Mouse (Mus musculus): ENCODE data around the gene Lamtor1. TPM values are rescaled to one million over a fixed set of nuclear protein-coding genes. Genes with fewer than 3 reads are reported as not detected.

The Lamtor1 gene
- polyA plus RNA-seq, 2 experiments = 154 to 176 TPM

- Histone ChIP-seq H3K36me3 (ENCODE audit: control insufficient read depth, insufficient read depth, low read length) (no peaks in the 10 kb centered on the region), H3K27ac (replicated peaks; ENCODE audit: low read depth, low read length) (no peak overlapping the region), H3K9ac (ENCODE audit: low read depth, low read length, severe bottlenecking) (no peak overlapping the region), H3K9me3 (ENCODE audit: control insufficient read depth, low read length) (no peaks in the 10 kb centered on the region), H3K4me2 (replicated peaks; ENCODE audit: low read depth, low read length, severe bottlenecking) (peak overlapping the region; percentile 61; the same call in 1 of the 2 replicates), H3K4me1 (ENCODE audit: control insufficient read depth, insufficient read depth, low read length) (peaks cover 6% of the 10 kb centered on the region; the same call in 1 of the 2 replicates), H3K4me3 (replicated peaks; ENCODE audit: low read length) (no peak overlapping the region), H3K27me3 (ENCODE audit: control insufficient read depth, insufficient read depth, low read length) (no peaks in the 10 kb centered on the region)
- 83% methylated on average over 1 of the region's 1 CpGs for whole genome bisulfite sequencing
- TF ChIP-seq POLR2A (IDR thresholded peaks at IDR 0.05; ENCODE audit: borderline replicate concordance, extremely low read depth, insufficient read depth, insufficient read length) = no peak
- DNase-seq (ENCODE audit: low spot score) (no peak), ATAC-seq (ENCODE audit: low FRiP score, low read depth) (no peak)
Observed at GRCm38 (mm10) chr7:101932551-101932950, 26.8 kb downstream of the Lamtor1 start.

GRCm38 (mm10) chr7:101933300-101933699 lies 27.6 kb downstream of the Lamtor1 start:
- peak overlapping the region; percentile 81 for H3K27ac ChIP-seq (replicated peaks; ENCODE audit: low read depth, low read length)
- H3K4me3 ChIP-seq (replicated peaks; ENCODE audit: low read length) = peak overlapping the region; percentile 74
- H3K27me3 ChIP-seq (ENCODE audit: control insufficient read depth, insufficient read depth, low read length) = no peaks in the 10 kb centered on the region
- 5% methylated on average over 15 of the region's 15 CpGs for WGBS
- peak overlapping the region; percentile 78 for H3K9ac ChIP-seq (ENCODE audit: low read depth, low read length, severe bottlenecking)
- H3K9me3 ChIP-seq (ENCODE audit: control insufficient read depth, low read length) = no peaks in the 10 kb centered on the region
- H3K4me1 ChIP-seq (ENCODE audit: control insufficient read depth, insufficient read depth, low read length) = peaks cover 6% of the 10 kb centered on the region; the same call in 1 of the 2 replicates
- H3K36me3 ChIP-seq (ENCODE audit: control insufficient read depth, insufficient read depth, low read length) = no peaks in the 10 kb centered on the region
- H3K4me2 ChIP-seq (replicated peaks; ENCODE audit: low read depth, low read length, severe bottlenecking) = peak overlapping the region; percentile 61
- DNase-seq (ENCODE audit: low spot score) = peak; percentile 14
- TF ChIP-seq POLR2A (IDR thresholded peaks at IDR 0.05; ENCODE audit: borderline replicate concordance, extremely low read depth, insufficient read depth, insufficient read length) = no peak
- ATAC-seq (ENCODE audit: low FRiP score, low read depth) = peak; percentile 11; the same call in 1 of the 2 replicates

- no peaks in the 10 kb centered on the region for H3K9me3 ChIP-seq (ENCODE audit: control insufficient read depth, low read length)
- peak within 1 kb of the TSS; percentile 78 for H3K9ac ChIP-seq (ENCODE audit: low read depth, low read length, severe bottlenecking)
- H3K4me1 ChIP-seq (ENCODE audit: control insufficient read depth, insufficient read depth, low read length) = peaks cover 6% of the 10 kb centered on the region; the same call in 1 of the 2 replicates
- H3K4me3 ChIP-seq (replicated peaks; ENCODE audit: low read length) = peak within 1 kb of the TSS; percentile 74
- WGBS = under 1% methylated on average over 40 of the region's 40 CpGs
- H3K36me3 ChIP-seq (ENCODE audit: control insufficient read depth, insufficient read depth, low read length) = no peaks in the 10 kb centered on the region
- H3K4me2 ChIP-seq (replicated peaks; ENCODE audit: low read depth, low read length, severe bottlenecking) = peak within 1 kb of the TSS; percentile 61
- DNase-seq (ENCODE audit: low spot score) (peak; percentile 97), ATAC-seq (ENCODE audit: low FRiP score, low read depth) (peak; percentile 99)
- no peaks in the 10 kb centered on the region for H3K27me3 ChIP-seq (ENCODE audit: control insufficient read depth, insufficient read depth, low read length)
- 0 out of 2 replicates have a peak, but pooled peaks have one; percentile 40 for TF ChIP-seq POLR2A (IDR thresholded peaks at IDR 0.05; ENCODE audit: borderline replicate concordance, extremely low read depth, insufficient read depth, insufficient read length)
- peak within 1 kb of the TSS; percentile 81 for H3K27ac ChIP-seq (replicated peaks; ENCODE audit: low read depth, low read length)
Observed at GRCm38 (mm10) chr7:101933751-101934240, 28.1 kb downstream of the Lamtor1 start, which contains the start of the genes Lrrc51 and Numa1. Lrrc51 (minus strand) TSS chr7:101933895. Numa1 (plus strand) TSS chr7:101934111.

DNA sequence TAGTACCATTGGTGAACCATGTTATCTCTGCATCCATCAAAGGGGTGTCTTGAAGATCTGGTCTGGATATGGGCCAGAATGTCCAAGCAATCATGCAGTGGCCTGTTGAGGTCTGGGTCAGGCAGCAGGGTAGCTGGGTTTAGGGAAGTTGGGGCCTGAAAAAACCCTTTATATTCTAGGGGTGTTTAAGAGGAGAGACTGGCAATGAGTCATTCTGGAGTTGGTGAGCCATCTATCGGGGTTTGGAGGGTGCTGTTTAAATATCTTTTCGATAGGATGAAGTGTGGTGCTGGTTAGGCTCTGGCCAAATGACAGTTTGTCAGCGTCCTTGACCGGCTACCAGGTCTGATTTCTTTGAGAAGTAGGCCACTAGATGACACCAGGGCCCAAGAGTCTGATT lies 30.3 kb downstream of the Lamtor1 start:
- WGBS = 98% methylated on average over 4 of the region's 4 CpGs
- H3K36me3 ChIP-seq (ENCODE audit: control insufficient read depth, insufficient read depth, low read length) = no peaks in the 10 kb centered on the region
- no peak for ATAC-seq (ENCODE audit: low FRiP score, low read depth)
- TF ChIP-seq POLR2A (IDR thresholded peaks at IDR 0.05; ENCODE audit: borderline replicate concordance, extremely low read depth, insufficient read depth, insufficient read length) = no peak
- no peak overlapping the region for H3K4me3 ChIP-seq (replicated peaks; ENCODE audit: low read length)
- peaks cover 6% of the 10 kb centered on the region; the same call in 1 of the 2 replicates for H3K4me1 ChIP-seq (ENCODE audit: control insufficient read depth, insufficient read depth, low read length)
- no peaks in the 10 kb centered on the region for H3K9me3 ChIP-seq (ENCODE audit: control insufficient read depth, low read length)
- no peak overlapping the region for H3K27ac ChIP-seq (replicated peaks; ENCODE audit: low read depth, low read length)
- no peak for DNase-seq (ENCODE audit: low spot score)
- H3K27me3 ChIP-seq (ENCODE audit: control insufficient read depth, insufficient read depth, low read length) = no peaks in the 10 kb centered on the region
- no peak overlapping the region for H3K9ac ChIP-seq (ENCODE audit: low read depth, low read length, severe bottlenecking)
- no peak overlapping the region for H3K4me2 ChIP-seq (replicated peaks; ENCODE audit: low read depth, low read length, severe bottlenecking)

DNA sequence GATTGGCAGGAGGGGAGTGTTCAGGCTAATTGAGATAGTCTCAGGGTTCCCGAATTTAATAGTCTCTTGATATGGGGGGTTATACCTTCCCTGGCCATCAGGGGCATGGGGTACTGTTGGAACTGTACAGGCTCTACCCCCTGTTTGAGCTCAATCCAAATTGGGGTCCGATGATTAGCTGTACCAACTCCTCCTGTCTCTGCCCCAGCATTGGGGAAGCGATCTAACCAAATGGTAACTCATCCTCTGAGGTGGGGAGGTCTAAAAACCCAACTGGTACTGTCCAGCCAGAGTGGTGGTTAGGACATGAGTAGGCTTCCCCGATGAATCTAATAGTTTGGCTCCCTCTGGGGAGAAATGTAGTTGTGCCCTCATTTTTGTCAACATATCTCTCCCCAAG lies 31.3 kb downstream of the Lamtor1 start:
- Histone ChIP-seq H3K4me3 (replicated peaks; ENCODE audit: low read length) (no peak overlapping the region), H3K36me3 (ENCODE audit: control insufficient read depth, insufficient read depth, low read length) (no peaks in the 10 kb centered on the region), H3K27me3 (ENCODE audit: control insufficient read depth, insufficient read depth, low read length) (no peaks in the 10 kb centered on the region), H3K27ac (replicated peaks; ENCODE audit: low read depth, low read length) (no peak overlapping the region), H3K4me1 (ENCODE audit: control insufficient read depth, insufficient read depth, low read length) (peaks cover 6% of the 10 kb centered on the region; the same call in 1 of the 2 replicates), H3K4me2 (replicated peaks; ENCODE audit: low read depth, low read length, severe bottlenecking) (no peak overlapping the region), H3K9me3 (ENCODE audit: control insufficient read depth, low read length) (no peaks in the 10 kb centered on the region), H3K9ac (ENCODE audit: low read depth, low read length, severe bottlenecking) (no peak overlapping the region)
- ATAC-seq (ENCODE audit: low FRiP score, low read depth) = no peak
- 96% methylated on average over 4 of the region's 4 CpGs for WGBS
- DNase-seq (ENCODE audit: low spot score) = no peak
- TF ChIP-seq POLR2A (IDR thresholded peaks at IDR 0.05; ENCODE audit: borderline replicate concordance, extremely low read depth, insufficient read depth, insufficient read length) = no peak

All from limb, embryonic 14.5 days (tissue).